Mouse (Mus musculus) heart, embryonic 11.5 days (tissue): Measurements from ENCODE around the gene Bend6. TPM values are rescaled to one million over a fixed set of nuclear protein-coding genes. Genes with fewer than 3 reads are reported as not detected.
A peak's percentile ranks its signal among the peaks of the same experiment; 100 is the strongest.

ENCODE experiments used
- ATAC-seq: fragments of 200-750 bp; cut with Nextera tagmentation; replicated peaks from 2 replicates; pipeline ENCODE4 v1.8.0; 2017; ENCODE audit warnings: moderate library complexity; ENCODE audit not compliant: insufficient number of reproducible peaks, low FRiP score, low TSS enrichment
- H3K27ac ChIP-seq: fragments of 300-500 bp; sonication (generic); 2 replicates; pipeline ENCODE4 v1.5.1; 2014; ENCODE audit warnings: mild to moderate bottlenecking, low read depth, low read length
- H3K27me3 ChIP-seq: fragments of 300-500 bp; sonication (generic); 2 replicates; pipeline ENCODE4 v1.6.1; 2014; ENCODE audit warnings: mild to moderate bottlenecking, low read length, mixed read lengths; ENCODE audit not compliant: control insufficient read depth, insufficient read depth
- H3K36me3 ChIP-seq: fragments of 300-500 bp; sonication (generic); 2 replicates; pipeline ENCODE4 v1.6.1; 2014; ENCODE audit warnings: mild to moderate bottlenecking, low read length, moderate library complexity, mixed read lengths; ENCODE audit not compliant: control insufficient read depth, insufficient read depth
- H3K4me1 ChIP-seq: fragments of 300-500 bp; sonication (generic); 2 replicates; pipeline ENCODE4 v1.6.1; 2014; ENCODE audit warnings: low read length; ENCODE audit not compliant: control insufficient read depth, insufficient read depth
- H3K4me2 ChIP-seq: fragments of 300-500 bp; sonication (generic); 2 replicates; pipeline ENCODE4 v1.6.1; 2014; ENCODE audit warnings: mild to moderate bottlenecking, moderate library complexity
- H3K4me3 ChIP-seq: fragments of 300-500 bp; sonication (generic); 2 replicates; pipeline ENCODE4 v1.5.1; 2014; ENCODE audit warnings: low read depth, low read length
- H3K9ac ChIP-seq: fragments of 300-500 bp; sonication (generic); 2 replicates; pipeline ENCODE4 v1.6.1; 2014; ENCODE audit warnings: mild to moderate bottlenecking, low read depth, low read length, moderate library complexity
- H3K9me3 ChIP-seq: fragments of 300-500 bp; sonication (generic); replicated peaks from 2 replicates; pipeline ENCODE4 v1.6.1; 2016; ENCODE audit warnings: low read length; ENCODE audit not compliant: control insufficient read depth
- WGBS: fragments of 180-500 bp; shearing (Covaris S2); extraction: QIAGEN DNeasy Blood & Tissue Kit; methylation state at CpG from one replicate; pipeline ENCODE4 v1.1.7; 2014; ENCODE audit not compliant: insufficient replicate concordance; 5-methylcytosine and 5-hydroxymethylcytosine counted together
- polyA plus RNA-seq: library from polyadenylated mRNA; unstranded; fragments of >200 nt; fragmentation: Nextera tagmentation; extraction: Ambion mirVana; gene quantifications from 2 replicates; pipeline ENCODE4 v1.2.1, GENCODE M21; 2014

Gene Bend6
- polyA plus RNA-seq, 1 experiment from 2014 or later: 4.5 TPM

- WGBS: 90% methylated on average over 6 of the region's 6 CpGs
- no peak for ATAC-seq
- Histone ChIP-seq H3K4me1 (peaks cover 4% of the 10 kb centered on the region), H3K27ac (no peak overlapping the region), H3K9me3 (no peaks in the 10 kb centered on the region), H3K27me3 (no peaks in the 10 kb centered on the region), H3K9ac (no peak overlapping the region), H3K36me3 (no peaks in the 10 kb centered on the region), H3K4me2 (no peak overlapping the region), H3K4me3 (no peak overlapping the region)
These were observed 9.2 kb downstream of the Bend6 start for GRCm38 (mm10) chr1:33898373-33898772.

DNA sequence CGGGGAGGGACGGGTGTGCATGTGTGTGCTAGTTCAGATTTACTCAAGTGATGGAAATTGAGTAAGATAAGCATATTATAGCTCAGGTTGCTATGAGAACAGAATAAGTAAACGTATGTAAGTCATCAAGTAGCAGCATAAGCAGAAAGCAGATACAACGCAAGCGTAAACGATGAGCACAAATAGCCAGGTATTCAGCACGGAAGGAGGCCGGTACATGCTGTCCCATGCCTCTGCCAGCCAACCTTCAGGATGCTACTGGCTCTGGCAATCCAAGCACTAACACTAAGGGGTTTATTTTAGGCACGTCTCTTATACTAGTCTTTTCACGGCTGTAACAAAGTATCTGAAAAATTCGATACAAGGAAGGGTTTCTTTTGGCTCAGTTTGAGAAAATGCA is 10.2 kb downstream of the Bend6 start:
- WGBS: 80% methylated on average over 11 of the region's 11 CpGs
- no peak overlapping the region for H3K4me2 ChIP-seq
- H3K4me1 ChIP-seq: peaks cover 4% of the 10 kb centered on the region
- H3K36me3 ChIP-seq: no peaks in the 10 kb centered on the region
- no peak overlapping the region for H3K27ac ChIP-seq
- H3K9ac ChIP-seq: no peak overlapping the region
- no peaks in the 10 kb centered on the region for H3K9me3 ChIP-seq
- no peak overlapping the region for H3K4me3 ChIP-seq
- ATAC-seq: no peak
- no peaks in the 10 kb centered on the region for H3K27me3 ChIP-seq

DNA sequence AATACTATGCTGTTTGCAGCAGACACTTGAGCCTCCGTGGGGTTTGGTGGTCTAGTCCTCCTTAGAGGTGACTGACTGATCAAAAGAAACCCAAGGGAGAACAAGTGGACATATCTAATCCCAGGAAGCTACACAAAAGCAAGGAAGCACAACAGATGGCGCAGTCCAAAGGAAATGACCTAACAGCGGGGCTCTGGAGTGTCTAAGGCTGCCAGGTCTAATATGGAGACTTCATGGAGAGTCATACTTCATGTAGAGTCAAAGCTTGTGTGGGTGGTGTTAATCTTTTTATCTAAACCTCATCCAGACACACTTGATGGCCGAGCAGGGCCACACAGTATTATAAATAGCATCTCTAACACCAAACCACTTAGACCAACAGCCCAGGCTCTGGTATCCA is 10.9 kb downstream of the Bend6 start:
- no peaks in the 10 kb centered on the region for H3K9me3 ChIP-seq
- 0 out of 2 replicates have a peak overlapping the region, but pooled peaks have one; percentile 42 for H3K27ac ChIP-seq
- H3K4me2 ChIP-seq: no peak overlapping the region
- H3K4me3 ChIP-seq: no peak overlapping the region
- WGBS: 54% methylated on average over 4 of the region's 4 CpGs
- no peaks in the 10 kb centered on the region for H3K36me3 ChIP-seq
- no peak for ATAC-seq
- H3K27me3 ChIP-seq: no peaks in the 10 kb centered on the region
- no peak overlapping the region for H3K9ac ChIP-seq
- H3K4me1 ChIP-seq: peaks cover 4% of the 10 kb centered on the region

- Histone ChIP-seq H3K9ac (no peak overlapping the region), H3K27ac (0 out of 2 replicates have a peak overlapping the region, but pooled peaks have one; percentile 42), H3K9me3 (no peaks in the 10 kb centered on the region), H3K36me3 (no peaks in the 10 kb centered on the region), H3K27me3 (no peaks in the 10 kb centered on the region), H3K4me3 (no peak overlapping the region), H3K4me1 (peaks cover 4% of the 10 kb centered on the region), H3K4me2 (no peak overlapping the region)
- no peak for ATAC-seq
- whole genome bisulfite sequencing: 51% methylated on average over 6 of the region's 6 CpGs
These were observed 11.5 kb downstream of the Bend6 start for GRCm38 (mm10) chr1:33896116-33896515.

- Histone ChIP-seq H3K36me3 (no peaks in the 10 kb centered on the region), H3K9me3 (no peaks in the 10 kb centered on the region), H3K4me2 (no peak overlapping the region), H3K4me1 (peaks cover 4% of the 10 kb centered on the region), H3K27ac (no peak overlapping the region), H3K27me3 (no peaks in the 10 kb centered on the region), H3K9ac (no peak overlapping the region), H3K4me3 (no peak overlapping the region)
- no peak for ATAC-seq
- WGBS: 59% methylated on average over 10 of the region's 10 CpGs
These were observed 14.8 kb downstream of the Bend6 start for GRCm38 (mm10) chr1:33892784-33893183.

DNA sequence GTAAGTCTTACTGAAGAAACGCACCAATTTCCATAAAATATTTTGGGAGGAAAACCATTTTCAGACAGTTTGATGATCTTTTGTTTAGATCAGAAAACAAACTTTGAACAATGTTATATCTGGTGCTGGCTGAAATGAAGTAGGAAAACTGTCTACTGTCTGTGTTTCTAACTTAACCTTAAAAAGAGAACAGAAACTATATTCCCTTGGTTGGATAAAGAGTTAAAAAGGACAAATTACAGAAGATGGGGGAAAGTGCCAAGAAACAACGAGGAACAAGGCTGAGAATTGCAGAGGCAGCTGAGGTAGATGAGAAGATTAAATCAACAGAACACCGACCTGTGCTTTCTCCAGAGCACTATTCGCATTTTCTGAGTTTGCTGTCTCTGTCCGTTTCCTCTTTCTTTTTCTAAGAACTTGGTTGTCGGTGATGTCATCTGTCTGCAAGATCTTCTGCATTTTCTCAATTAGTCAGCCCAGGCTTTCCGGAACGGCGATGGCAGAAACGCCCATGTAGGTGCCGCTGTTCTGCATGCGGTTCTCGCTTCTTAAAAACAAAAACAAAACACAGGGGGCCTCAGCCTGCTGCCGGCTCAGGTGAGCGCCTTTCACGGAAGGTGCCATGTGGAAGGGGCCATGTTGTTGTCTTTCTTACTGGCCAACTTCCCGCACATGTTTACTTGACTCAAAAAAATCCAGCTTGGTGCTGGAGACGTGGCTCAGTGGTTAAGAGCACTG is 24.3 kb downstream of the Bend6 start:
- Histone ChIP-seq H3K4me2 (peak overlapping the region; percentile 57), H3K36me3 (no peaks in the 10 kb centered on the region), H3K27ac (no peak overlapping the region), H3K4me1 (no peaks in the 10 kb centered on the region), H3K4me3 (peak overlapping the region; percentile 22; the same call in 1 of the 2 replicates), H3K27me3 (no peaks in the 10 kb centered on the region), H3K9me3 (no peaks in the 10 kb centered on the region), H3K9ac (no peak overlapping the region)
- 9% methylated on average over 18 of the region's 18 CpGs for WGBS
- no peak for ATAC-seq

- no peaks in the 10 kb centered on the region for H3K4me1 ChIP-seq
- ATAC-seq: no peak
- H3K4me2 ChIP-seq: no peak overlapping the region
- H3K27ac ChIP-seq: no peak overlapping the region
- H3K9me3 ChIP-seq: no peaks in the 10 kb centered on the region
- no peak overlapping the region for H3K9ac ChIP-seq
- WGBS: 73% methylated on average over 7 of the region's 7 CpGs
- H3K27me3 ChIP-seq: no peaks in the 10 kb centered on the region
- no peaks in the 10 kb centered on the region for H3K36me3 ChIP-seq
- no peak overlapping the region for H3K4me3 ChIP-seq
These were observed 29.4 kb downstream of the Bend6 start for GRCm38 (mm10) chr1:33878170-33878569.

GRCm38 (mm10) chr1:33876416-33876815 is 31.2 kb downstream of the Bend6 start:
- H3K4me1 ChIP-seq: no peaks in the 10 kb centered on the region
- no peak overlapping the region for H3K27ac ChIP-seq
- H3K27me3 ChIP-seq: no peaks in the 10 kb centered on the region
- H3K9me3 ChIP-seq: no peaks in the 10 kb centered on the region
- no peak for ATAC-seq
- no peak overlapping the region for H3K9ac ChIP-seq
- no peak overlapping the region for H3K4me3 ChIP-seq
- no peak overlapping the region for H3K4me2 ChIP-seq
- 77% methylated on average over 3 of the region's 3 CpGs for WGBS
- no peaks in the 10 kb centered on the region for H3K36me3 ChIP-seq

DNA sequence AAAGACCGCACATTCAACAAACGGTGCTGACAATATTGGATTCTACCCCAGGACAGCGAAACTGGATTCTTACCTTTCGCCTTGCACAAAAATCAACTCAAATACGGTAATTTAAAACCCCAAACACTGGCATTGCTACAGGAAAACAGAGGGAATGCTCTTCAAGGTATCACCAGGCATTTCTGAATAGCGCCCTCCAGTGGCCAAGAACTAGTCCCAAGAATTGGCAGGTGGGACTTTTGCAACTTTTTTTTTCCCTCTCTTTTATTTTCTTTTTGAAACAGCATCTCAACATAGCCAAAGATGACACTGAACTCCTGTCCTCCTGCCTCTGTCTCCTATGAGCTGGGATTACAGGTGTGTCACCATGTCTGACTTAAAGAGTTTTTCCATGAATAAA is 31.9 kb downstream of the Bend6 start:
- no peak overlapping the region for H3K4me3 ChIP-seq
- no peaks in the 10 kb centered on the region for H3K4me1 ChIP-seq
- 45% methylated on average over 6 of the region's 6 CpGs for WGBS
- no peak overlapping the region for H3K9ac ChIP-seq
- no peak overlapping the region for H3K4me2 ChIP-seq
- H3K27me3 ChIP-seq: no peaks in the 10 kb centered on the region
- H3K27ac ChIP-seq: no peak overlapping the region
- H3K36me3 ChIP-seq: no peaks in the 10 kb centered on the region
- ATAC-seq: no peak
- no peaks in the 10 kb centered on the region for H3K9me3 ChIP-seq
